Mouse (Mus musculus) heart, postnatal 0 days (tissue): ENCODE measurements around the gene Hdac8. TPM values are rescaled to one million over a fixed set of nuclear protein-coding genes. Genes with fewer than 3 reads are reported as not detected.
A peak's percentile ranks its signal among the peaks of the same experiment; 100 is the strongest.

Experiments used
- ATAC-seq: fragments of 200-750 bp; cut with Nextera tagmentation; 2 replicates; pipeline ENCODE4 v1.8.0; 2017; ENCODE audit warnings: low read depth, moderate number of reproducible peaks, moderate library complexity; ENCODE audit not compliant: insufficient read depth
- DNase-seq: peaks from one replicate; pipeline ENCODE4 v3.0.0-alpha.2; 2016; ENCODE audit warnings: low spot score
- H3K27ac ChIP-seq: fragments of 300-500 bp; sonication (generic); 2 replicates; pipeline ENCODE4 v1.5.1; 2014; ENCODE audit warnings: low read depth, mild to moderate bottlenecking
- H3K27me3 ChIP-seq: fragments of 300-500 bp; sonication (generic); 2 replicates; pipeline ENCODE4 v1.6.1; 2014; ENCODE audit warnings: low read length, mixed read lengths; ENCODE audit not compliant: control insufficient read depth, insufficient read depth
- H3K36me3 ChIP-seq: fragments of 300-500 bp; sonication (generic); replicated peaks from 2 replicates; pipeline ENCODE4 v1.6.1; 2014; ENCODE audit warnings: low read length, mixed read lengths; ENCODE audit not compliant: control insufficient read depth, insufficient read depth
- H3K4me1 ChIP-seq: fragments of 300-500 bp; sonication (generic); 2 replicates; pipeline ENCODE4 v1.6.1; 2014; ENCODE audit warnings: antibody characterized with exemption; ENCODE audit not compliant: control insufficient read depth, insufficient read depth
- H3K4me2 ChIP-seq: fragments of 300-500 bp; sonication (generic); 2 replicates; pipeline ENCODE4 v1.6.1; 2014; ENCODE audit warnings: low read depth, mild to moderate bottlenecking, low read length, moderate library complexity
- H3K4me3 ChIP-seq: fragments of 300-500 bp; sonication (generic); 2 replicates; pipeline ENCODE4 v1.5.1; 2014; ENCODE audit warnings: low read depth, low read length
- H3K9ac ChIP-seq: fragments of 300-500 bp; sonication (generic); replicated peaks from 2 replicates; pipeline ENCODE4 v1.6.1; 2014; ENCODE audit warnings: low read depth, low read length, mixed read lengths
- H3K9me3 ChIP-seq: fragments of 300-500 bp; sonication (generic); replicated peaks from 2 replicates; pipeline ENCODE4 v1.6.1; 2016; ENCODE audit warnings: low read length; ENCODE audit not compliant: control insufficient read depth
- CTCF ChIP-seq: IDR thresholded peaks from 2 replicates; pipeline ENCODE4 v1.5.1; 2016; ENCODE audit warnings: antibody characterized with exemption, control low read depth, low read depth
- EP300 ChIP-seq: IDR thresholded peaks from 2 replicates; pipeline ENCODE4 v1.6.1; 2016; ENCODE audit warnings: antibody characterized with exemption, low read depth
- WGBS: fragments of 180-500 bp; shearing (Covaris S2); extraction: QIAGEN DNeasy Blood & Tissue Kit; methylation state at CpG from one replicate; pipeline ENCODE4 v1.1.7; 2014; 5-methylcytosine and 5-hydroxymethylcytosine counted together
- polyA plus RNA-seq: library from polyadenylated mRNA; unstranded; fragments of >200 nt; fragmentation: Nextera tagmentation; extraction: Ambion mirVana; gene quantifications from 2 replicates; pipeline ENCODE4 v1.2.1, GENCODE M21; 2015
- total RNA-seq: library from RNA; depleted of rRNA; stranded (reverse); fragments of >200 nt; gene quantifications from 2 replicates; pipeline ENCODE4 v1.2.3, GENCODE M21; 2014; ENCODE audit warnings: low replicate concordance

Hdac8 gene
- total and polyA plus RNA-seq, 2 experiments from 2014 or later = 0.38 to 4.0 TPM

DNA sequence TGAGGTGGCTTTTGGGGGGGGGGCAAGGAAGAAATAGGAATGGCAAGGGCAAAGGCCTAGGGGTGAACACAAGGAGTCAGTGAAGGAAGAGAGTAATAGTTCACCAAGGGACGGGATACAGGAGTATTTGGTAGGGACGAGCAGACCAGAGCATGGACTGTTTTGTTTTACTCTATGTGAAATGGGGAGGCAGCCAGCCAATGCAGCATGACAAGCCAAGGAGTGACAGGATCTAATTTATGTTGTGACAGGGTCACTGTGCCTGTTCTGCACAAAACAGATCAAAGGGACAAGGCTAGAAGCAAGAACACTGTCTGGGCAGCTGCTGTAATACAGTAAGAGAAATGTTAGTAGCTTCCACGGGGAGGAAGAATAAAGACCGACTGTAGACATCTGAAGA is 25.5 kb downstream of the Hdac8 start:
- H3K27me3 ChIP-seq = no peaks in the 10 kb centered on the region
- no peak overlapping the region for H3K9ac ChIP-seq
- ATAC-seq (no peak), DNase-seq (no peak)
- TF ChIP-seq CTCF = no peak
- TF ChIP-seq EP300 = no peak
- no peak overlapping the region for H3K4me2 ChIP-seq
- H3K27ac ChIP-seq = no peak overlapping the region
- no peaks in the 10 kb centered on the region for H3K4me1 ChIP-seq
- H3K9me3 ChIP-seq = no peaks in the 10 kb centered on the region
- no peak overlapping the region for H3K4me3 ChIP-seq
- WGBS = 71% methylated on average over 4 of the region's 4 CpGs
- no peaks in the 10 kb centered on the region for H3K36me3 ChIP-seq

DNA sequence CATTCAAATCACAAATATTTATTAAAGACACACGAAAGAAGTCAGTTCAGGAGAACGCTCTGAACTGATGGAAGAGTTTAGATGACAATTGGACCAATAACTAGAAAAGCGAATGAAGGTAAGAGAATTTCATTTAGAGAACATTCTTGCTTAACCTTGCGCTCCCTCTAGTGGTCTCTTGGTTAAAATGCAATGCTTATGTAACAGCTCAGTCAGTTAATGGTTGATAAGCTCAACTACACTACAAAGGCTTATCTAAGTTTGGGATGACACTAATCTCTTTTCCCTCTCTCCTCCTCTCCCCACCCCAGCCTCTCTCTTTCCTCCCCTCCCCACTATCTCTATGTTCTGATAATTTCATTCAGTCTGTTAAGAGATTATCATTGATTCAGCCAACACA is 26.2 kb downstream of the Hdac8 start:
- no peak for TF ChIP-seq EP300
- peak; percentile 71 for TF ChIP-seq CTCF
- Histone ChIP-seq H3K27ac (no peak overlapping the region), H3K27me3 (no peaks in the 10 kb centered on the region), H3K9ac (no peak overlapping the region), H3K9me3 (no peaks in the 10 kb centered on the region), H3K4me3 (no peak overlapping the region), H3K36me3 (no peaks in the 10 kb centered on the region), H3K4me2 (no peak overlapping the region), H3K4me1 (no peaks in the 10 kb centered on the region)
- 24% methylated on average over 4 of the region's 4 CpGs for WGBS
- no peak for ATAC-seq
- DNase-seq = peak; percentile 41

DNA sequence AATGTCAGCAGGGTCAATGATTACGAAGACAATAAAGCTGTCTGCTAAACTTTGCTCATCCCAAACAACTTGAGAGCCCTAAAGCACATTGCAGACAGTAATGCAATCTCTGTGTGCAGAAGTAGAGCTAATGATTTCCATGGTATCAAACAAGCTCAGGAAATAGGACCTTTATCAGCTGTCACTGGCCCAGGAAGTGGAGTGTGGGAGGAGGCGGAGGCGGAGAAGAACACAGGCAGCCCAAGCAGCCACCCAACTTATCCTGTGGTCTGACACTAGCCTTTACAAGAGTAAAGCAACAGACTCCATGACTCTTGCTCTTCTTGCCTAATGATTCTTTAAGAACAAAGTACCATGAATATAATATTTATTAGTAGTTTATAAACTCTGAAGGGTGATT is 26.7 kb downstream of the Hdac8 start:
- H3K4me2 ChIP-seq = no peak overlapping the region
- H3K9me3 ChIP-seq = no peaks in the 10 kb centered on the region
- H3K4me3 ChIP-seq = no peak overlapping the region
- no peaks in the 10 kb centered on the region for H3K36me3 ChIP-seq
- 64% methylated on average over 3 of the region's 3 CpGs for WGBS
- no peaks in the 10 kb centered on the region for H3K27me3 ChIP-seq
- no peak for TF ChIP-seq EP300
- no peak for TF ChIP-seq CTCF
- no peaks in the 10 kb centered on the region for H3K4me1 ChIP-seq
- DNase-seq = no peak
- no peak for ATAC-seq
- no peak overlapping the region for H3K27ac ChIP-seq
- H3K9ac ChIP-seq = no peak overlapping the region

DNA sequence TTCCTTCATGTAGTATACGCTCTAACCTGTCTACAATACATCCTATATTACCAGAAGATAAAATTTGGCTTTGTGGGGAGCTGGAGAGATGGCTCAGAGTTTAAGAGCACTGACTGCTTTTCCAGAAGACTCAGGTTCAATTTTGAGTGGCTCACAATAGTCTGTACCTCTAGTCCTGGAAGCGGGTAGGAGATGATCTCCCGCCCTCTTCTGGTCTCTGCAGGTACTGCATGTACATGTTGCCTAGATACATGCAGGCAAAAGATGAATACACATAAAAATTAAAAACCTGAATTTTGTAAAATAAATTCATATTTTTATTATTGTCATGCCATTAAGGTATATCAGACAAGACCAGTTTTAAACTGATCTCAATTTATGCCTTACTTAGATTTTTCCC is 28.4 kb downstream of the Hdac8 start:
- DNase-seq = peak; percentile 23
- Histone ChIP-seq H3K27ac (no peak overlapping the region), H3K4me3 (no peak overlapping the region), H3K36me3 (no peaks in the 10 kb centered on the region), H3K9ac (no peak overlapping the region), H3K9me3 (no peaks in the 10 kb centered on the region), H3K27me3 (no peaks in the 10 kb centered on the region), H3K4me2 (no peak overlapping the region), H3K4me1 (no peaks in the 10 kb centered on the region)
- 30% methylated on average over 3 of the region's 3 CpGs for WGBS
- no peak; the same call in 1 of the 2 replicates for ATAC-seq
- TF ChIP-seq CTCF = peak; percentile 71
- no peak for TF ChIP-seq EP300

DNA sequence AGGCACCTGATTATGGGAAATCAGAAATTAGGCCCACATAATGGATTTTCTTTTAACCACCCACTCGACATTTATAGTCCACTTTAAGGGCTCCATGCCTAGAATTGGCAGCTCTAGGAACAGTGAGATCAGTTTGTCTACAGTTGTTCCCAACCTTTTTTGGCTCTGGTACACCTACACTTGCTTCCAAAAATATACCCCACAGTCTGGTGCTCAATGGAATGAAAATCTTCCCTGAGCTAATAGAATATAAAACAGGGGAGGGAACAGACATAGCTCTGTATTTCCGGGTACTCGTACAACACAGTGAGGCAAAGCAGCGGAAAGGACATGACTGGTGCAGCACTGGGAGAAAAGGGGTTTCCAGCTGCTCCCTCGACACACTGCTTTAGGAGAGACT is 29.6 kb downstream of the Hdac8 start:
- ATAC-seq (peak; percentile 24; the same call in 1 of the 2 replicates), DNase-seq (peak; percentile 39)
- Histone ChIP-seq H3K4me1 (no peaks in the 10 kb centered on the region), H3K27me3 (no peaks in the 10 kb centered on the region), H3K9me3 (no peaks in the 10 kb centered on the region), H3K4me3 (no peak overlapping the region), H3K4me2 (no peak overlapping the region), H3K36me3 (no peaks in the 10 kb centered on the region), H3K9ac (no peak overlapping the region), H3K27ac (peak overlapping the region; percentile 33)
- TF ChIP-seq EP300 (no peak), CTCF (no peak)
- WGBS = 62% methylated on average over 5 of the region's 5 CpGs

DNA sequence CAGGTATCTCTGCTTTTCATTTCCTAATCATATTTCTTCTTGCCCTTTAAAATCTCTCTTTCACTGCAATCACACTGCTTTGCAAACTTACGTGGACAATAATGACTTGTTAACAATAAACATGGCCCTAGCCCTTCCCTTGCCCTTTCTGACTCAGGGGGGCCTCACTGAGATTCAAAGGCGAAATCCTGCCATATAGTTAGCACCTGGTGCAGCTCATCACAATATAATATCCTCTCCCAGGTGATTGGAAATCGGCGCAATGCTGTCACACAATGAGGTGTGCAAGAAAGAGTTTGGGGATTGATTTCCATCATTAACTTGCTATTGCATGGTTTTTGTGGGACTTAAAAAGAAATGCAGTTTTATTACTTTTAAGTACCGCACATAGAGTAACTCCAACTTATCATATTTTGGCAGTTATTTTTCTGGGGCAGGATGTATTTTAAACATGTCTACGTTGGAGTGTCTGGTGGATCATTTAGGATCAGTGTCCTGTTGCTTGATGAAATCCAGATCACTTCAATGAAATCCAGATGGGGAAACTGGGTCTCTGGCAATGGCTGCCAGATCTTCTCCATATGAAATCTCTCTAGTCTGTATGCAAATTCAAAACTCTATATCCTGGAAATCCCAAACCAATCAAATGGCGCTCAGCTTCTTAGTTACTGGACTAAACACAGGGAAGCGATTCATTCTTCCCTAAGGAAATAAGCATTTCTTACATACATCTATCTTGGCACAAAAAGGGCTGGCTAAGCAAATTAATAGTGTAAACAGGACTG is 86.6 kb downstream of the Hdac8 start:
- no peaks in the 10 kb centered on the region for H3K9me3 ChIP-seq
- 82% methylated on average over 8 of the region's 8 CpGs for WGBS
- H3K4me3 ChIP-seq = no peak overlapping the region
- TF ChIP-seq EP300 (no peak), CTCF (no peak)
- DNase-seq (no peak), ATAC-seq (no peak)
- no peaks in the 10 kb centered on the region for H3K4me1 ChIP-seq
- H3K4me2 ChIP-seq = no peak overlapping the region
- no peak overlapping the region for H3K27ac ChIP-seq
- H3K9ac ChIP-seq = no peak overlapping the region
- no peaks in the 10 kb centered on the region for H3K27me3 ChIP-seq
- no peaks in the 10 kb centered on the region for H3K36me3 ChIP-seq
